Mouse (Mus musculus) left cerebral cortex, postnatal 4 days (tissue): ENCODE data around the gene Sag. TPM values are rescaled to one million over a fixed set of nuclear protein-coding genes. Genes with fewer than 3 reads are reported as not detected.
"Not testable (repeated sequence)": the region's sequence is repeated elsewhere in the genome, so short reads cannot be mapped to it uniquely, and the experiment has no call there.

Experiments
- DNase-seq: peaks from one replicate; pipeline ENCODE4 v3.0.0-alpha.2; 2022
- intact Hi-C: fragments of 180-260 bp; cut with DNase I; formaldehyde crosslinking; loops from one replicate; pipeline ENCODE4 v1.15.1; 2025
- total RNA-seq, 2 experiments: library from RNA; stranded (reverse); gene quantifications; 2 replicates each; pipeline ENCODE4 v1.2.3; 2021

The Sag gene
- total RNA-seq, 2 experiments from 2014 or later, result 1.1 to 2.0 TPM

- intact Hi-C loops, result no loop called here
- DNase-seq, result no peak
These were observed 9.7 kb downstream of the Sag start for GRCm38 (mm10) chr1:87813155-87813554.

- peak; percentile 9 for DNase-seq
These were observed 10.2 kb downstream of the Sag start for GRCm38 (mm10) chr1:87813681-87814080.

DNA sequence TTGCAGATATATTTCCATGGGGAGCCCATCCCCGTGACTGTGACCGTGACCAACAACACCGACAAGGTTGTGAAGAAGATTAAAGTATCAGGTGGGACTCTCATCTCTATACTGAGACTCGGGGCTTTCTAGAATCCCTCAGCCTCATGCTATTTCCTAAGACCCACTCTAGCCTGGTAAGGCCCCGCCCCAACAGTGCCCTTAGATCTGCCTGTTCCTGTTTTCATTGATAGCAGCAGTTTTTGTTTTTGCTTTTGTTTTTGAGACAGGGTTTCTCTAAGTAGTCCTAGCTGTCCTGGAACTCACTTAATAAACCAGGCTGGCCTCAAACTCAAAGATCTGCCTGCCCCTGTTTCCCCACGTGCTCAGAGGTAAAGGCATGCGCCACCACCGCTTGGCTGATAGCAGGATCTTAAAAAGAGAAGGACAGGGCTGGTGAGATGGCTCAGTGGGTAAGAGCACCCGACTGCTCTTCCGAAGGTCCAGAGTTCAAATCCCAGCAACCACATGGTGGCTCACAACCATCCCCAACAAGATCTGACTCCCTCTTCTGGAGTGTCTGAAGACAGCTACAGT, 21.0 kb downstream of the Sag start:
- no peak for DNase-seq
- intact Hi-C loops, result no loop called here

More at GRCm38 (mm10) chr1:87813681-87814080, 10.2 kb downstream of the Sag start:
- intact Hi-C loops, result no loop called here

DNA sequence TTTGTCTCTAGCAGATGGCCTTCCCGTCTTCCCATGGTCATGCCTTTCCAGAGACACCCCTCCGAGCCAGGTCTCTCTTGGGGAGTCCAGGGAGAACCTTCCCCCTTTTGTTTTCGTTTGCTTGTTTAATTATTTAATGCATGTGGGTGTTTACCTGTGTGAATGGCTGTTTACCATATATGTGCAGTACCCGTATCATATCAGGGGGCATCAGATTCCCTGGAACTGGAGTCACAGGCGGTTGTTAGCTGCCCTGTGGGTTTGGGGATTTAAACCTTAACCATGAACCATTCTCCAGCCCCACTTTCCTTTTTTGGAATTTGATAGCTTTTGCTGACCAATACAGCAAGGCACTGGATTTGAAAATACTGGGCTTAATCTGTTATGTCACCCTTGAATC, 21.8 kb downstream of the Sag start:
- intact Hi-C loops, result no loop called here
- DNase-seq, result no peak

DNA sequence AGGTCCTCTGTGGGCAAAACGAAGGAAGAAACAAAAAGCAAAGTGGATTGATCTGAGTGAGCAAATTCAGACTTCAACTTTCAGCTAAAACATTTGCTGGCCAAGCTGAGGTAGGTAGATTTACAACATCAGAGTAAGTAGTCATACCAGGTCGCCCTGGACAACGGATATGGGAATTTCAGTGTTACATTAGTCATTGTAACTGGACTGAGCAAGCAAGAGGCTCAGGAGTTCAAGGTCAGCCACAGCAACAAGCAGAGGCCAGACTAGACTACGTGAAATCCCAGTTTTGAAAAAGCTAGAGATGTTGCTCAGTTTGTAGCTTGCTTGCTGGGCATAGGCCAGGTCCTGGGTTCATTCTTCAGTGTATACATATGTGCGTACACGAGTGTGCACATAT, 22.5 kb downstream of the Sag start:
- DNase-seq, result no peak
- intact Hi-C loops, result no loop called here

- DNase-seq, result no peak
- intact Hi-C loops, result no loop called here
These were observed 23.0 kb downstream of the Sag start for GRCm38 (mm10) chr1:87826474-87826873.

- intact Hi-C loops, DNase-seq: not testable (repeated sequence)
These were observed 24.0 kb downstream of the Sag start for GRCm38 (mm10) chr1:87827476-87827875.

GRCm38 (mm10) chr1:87828185-87828584, 24.7 kb downstream of the Sag start:
- DNase-seq, result no peak
- intact Hi-C loops, result no loop called here

DNA sequence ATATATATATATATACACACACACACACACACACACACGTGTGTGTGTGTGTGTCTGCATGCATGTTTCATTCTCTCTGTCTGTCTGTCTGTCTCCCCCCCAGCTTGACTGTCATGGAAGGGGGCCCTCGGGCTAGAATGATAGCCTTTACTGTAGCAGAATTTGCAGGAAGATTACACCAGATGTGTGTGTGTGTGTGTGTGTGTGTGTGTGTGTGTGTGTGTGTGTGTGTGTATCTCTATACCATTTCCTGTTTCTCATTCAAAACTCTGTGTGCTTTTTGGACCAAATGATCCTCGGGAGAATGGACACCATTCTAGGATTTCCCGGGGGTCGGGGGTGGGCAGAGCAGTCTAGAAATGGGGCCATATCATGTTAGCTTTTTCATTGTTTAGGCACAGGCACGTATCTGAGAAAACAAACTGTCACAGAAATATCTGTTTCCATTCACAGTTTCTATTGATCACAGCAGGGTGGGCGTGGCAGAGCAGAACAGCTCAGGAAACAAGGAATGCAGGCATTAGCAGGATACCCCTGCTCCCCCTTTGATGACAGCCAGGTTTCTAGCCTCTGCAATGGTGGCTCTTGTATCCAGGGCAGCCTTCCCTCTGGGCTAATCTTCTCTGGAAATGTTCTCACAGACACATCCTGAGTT, 25.6 kb downstream of the Sag start:
- intact Hi-C loops, result no loop called here

GRCm38 (mm10) chr1:87829621-87830211, 26.2 kb downstream of the Sag start:
- intact Hi-C loops, result no loop called here
- DNase-seq, result no peak

More for the DNA sequence above, 25.6 kb downstream of the Sag start:
- DNase-seq, result no peak

DNA sequence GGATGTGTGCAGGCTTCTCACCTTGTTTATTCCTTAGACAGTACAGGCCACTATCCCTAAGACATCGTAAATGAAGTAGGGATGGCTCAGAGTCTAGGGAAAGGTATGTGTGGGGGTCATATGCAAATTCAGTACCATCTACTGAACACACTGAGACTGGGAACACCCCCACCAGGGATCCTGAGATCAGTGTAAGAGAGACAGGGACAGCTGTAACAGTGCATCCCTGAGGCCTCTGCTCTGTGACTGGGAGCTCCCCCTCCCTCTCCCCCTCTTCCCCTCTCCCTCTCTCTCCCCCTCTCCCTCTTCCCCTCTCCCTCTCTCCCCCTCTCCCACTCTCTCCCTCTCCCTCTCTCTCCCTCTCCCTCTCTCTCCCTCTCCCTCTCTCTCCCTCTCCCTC, 33.0 kb downstream of the Sag start:
- no peak for DNase-seq
- intact Hi-C loops, result no loop called here

- DNase-seq, result no peak
- intact Hi-C loops, result no loop called here
These were observed 33.5 kb downstream of the Sag start for GRCm38 (mm10) chr1:87837018-87837417.

GRCm38 (mm10) chr1:87840411-87841208, 37.1 kb downstream of the Sag start:
- intact Hi-C loops, result no loop called here
- DNase-seq, result no peak

DNA sequence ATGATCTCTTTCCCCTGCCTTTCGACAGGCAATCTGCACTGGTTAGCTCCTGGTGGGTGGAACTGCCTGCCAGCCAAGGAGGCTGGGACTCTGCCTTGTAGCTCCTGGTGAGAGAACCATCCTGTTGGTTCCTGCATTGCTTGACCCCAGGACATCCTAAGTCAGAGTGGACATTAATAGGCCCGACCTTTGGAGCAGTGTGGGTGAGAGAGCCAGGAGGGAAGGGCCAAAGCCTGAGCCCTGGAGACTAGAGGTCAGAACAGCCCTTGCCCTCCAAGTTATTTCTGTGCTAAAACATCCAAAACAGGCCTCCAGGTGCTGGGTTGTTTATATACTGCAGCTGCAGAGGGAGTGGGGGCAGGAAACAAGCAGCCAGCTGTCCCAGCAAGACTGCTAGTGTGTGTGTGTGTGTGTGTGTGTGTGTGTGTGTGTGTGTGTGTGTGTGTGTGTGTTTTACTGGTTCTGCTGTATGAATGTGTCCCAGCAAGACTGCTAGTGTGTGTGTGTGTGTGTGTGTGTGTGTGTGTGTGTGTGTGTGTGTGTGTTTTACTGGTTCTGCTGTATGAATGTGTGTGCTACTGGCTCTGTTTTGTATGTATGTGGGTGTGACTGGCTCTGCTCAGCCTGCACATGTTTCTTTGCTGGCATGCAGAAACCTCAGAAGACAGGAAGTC, 43.5 kb downstream of the Sag start:
- intact Hi-C loops, result no loop called here
- DNase-seq, result no peak

- DNase-seq, result no peak
- intact Hi-C loops, result no loop called here
These were observed 44.1 kb downstream of the Sag start for GRCm38 (mm10) chr1:87847475-87848168.

GRCm38 (mm10) chr1:87848237-87848996, 44.9 kb downstream of the Sag start:
- intact Hi-C loops, result no loop called here
- no peak for DNase-seq

GRCm38 (mm10) chr1:87849278-87849677, 45.8 kb downstream of the Sag start:
- intact Hi-C loops, result no loop called here
- DNase-seq, result no peak

- DNase-seq, result no peak
- intact Hi-C loops, result no loop called here
These were observed 47.9 kb downstream of the Sag start for GRCm38 (mm10) chr1:87851344-87851743.

DNA sequence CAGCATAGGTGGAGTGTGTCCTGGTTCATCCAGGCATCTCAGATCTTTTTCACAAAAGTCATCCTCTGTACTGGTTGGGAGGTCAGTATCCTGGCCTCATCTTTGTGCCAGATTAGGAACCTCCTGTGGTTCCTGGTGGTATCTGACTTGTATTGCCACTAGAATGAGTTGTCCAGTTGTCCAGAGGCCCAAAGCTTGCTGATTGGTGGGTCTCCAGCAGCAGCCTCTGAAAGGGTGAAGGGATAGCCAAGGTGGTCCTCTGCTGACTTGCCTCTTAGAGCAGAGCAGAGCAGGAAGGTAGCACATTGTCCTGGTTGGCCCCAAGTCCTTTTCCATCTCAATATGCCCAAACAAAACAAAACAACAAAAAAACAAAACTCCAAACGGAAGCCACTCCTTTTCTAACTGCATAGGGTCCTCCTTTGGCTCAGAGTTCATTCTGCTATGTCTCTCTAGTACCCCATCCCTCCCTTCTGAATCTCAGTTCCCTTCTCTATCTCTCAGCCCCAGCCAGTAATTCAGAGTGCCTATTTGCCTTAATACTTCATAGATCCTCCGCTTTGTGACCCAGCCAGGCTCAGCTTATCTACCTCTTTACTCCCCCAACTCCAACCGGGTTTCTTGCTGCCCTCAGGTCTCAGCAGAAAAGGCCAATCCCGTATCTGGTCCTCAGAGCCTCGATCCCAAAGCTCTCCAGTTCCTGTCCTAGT, 48.8 kb downstream of the Sag start:
- intact Hi-C loops, result no loop called here
- DNase-seq, result no peak
